Mouse (Mus musculus) CH12.LX (cell line): Measurements from ENCODE around the gene Zfp580. TPM values are rescaled to one million over a fixed set of nuclear protein-coding genes. Genes with fewer than 3 reads are reported as not detected.

Experiments used
- DNase-seq: peaks from one replicate; pipeline ENCODE4 v3.0.0-alpha.2; 2013; ENCODE audit errors: extremely low read depth
- H3K27ac ChIP-seq: 2 replicates; pipeline ENCODE4 v1.5.1; 2012; ENCODE audit warnings: low read depth, mild to moderate bottlenecking, control low read depth, moderate library complexity; ENCODE audit not compliant: insufficient read depth
- H3K27me3 ChIP-seq: replicated peaks from 2 replicates; pipeline ENCODE3; 2012; ENCODE audit warnings: inconsistent platforms
- H3K36me3 ChIP-seq, 2 experiments: replicated peaks in 1 of 2; 2 replicates each; pipeline versions ENCODE3 to v1.6.1; 2012; ENCODE audit warnings: inconsistent platforms in 1 of 2, low read length in 1 of 2, mild to moderate bottlenecking in 1 of 2, mixed read lengths in 1 of 2, moderate library complexity in 1 of 2; ENCODE audit not compliant: control insufficient read depth in 1 of 2, insufficient read depth in 1 of 2
- H3K4me1 ChIP-seq, 2 experiments: 2 replicates each; pipeline ENCODE4 v1.6.1; 2012; ENCODE audit warnings: inconsistent platforms in 1 of 2, moderate library complexity in 1 of 2; ENCODE audit not compliant: insufficient read depth in 2 of 2, control insufficient read depth in 1 of 2
- H3K4me2 ChIP-seq: 2 replicates; pipeline ENCODE4 v1.6.1; 2012; ENCODE audit warnings: low read depth, mild to moderate bottlenecking, control low read depth; ENCODE audit not compliant: poor library complexity, insufficient read depth, severe bottlenecking
- H3K4me3 ChIP-seq, 3 experiments: fragments of 150-350 bp in 1 of 3; sonication (generic) in 1 of 3; replicated peaks in 1 of 3; 2 replicates each; pipeline versions ENCODE3 to v1.5.1; 2011 to 2012; ENCODE audit warnings: low read depth in 2 of 3, low read length in 2 of 3, mild to moderate bottlenecking in 2 of 3, moderate library complexity in 2 of 3, control low read depth in 1 of 3, improper control_type of control experiment in 1 of 3, inconsistent platforms in 1 of 3, mixed read lengths in 1 of 3; ENCODE audit not compliant: poor library complexity in 1 of 3
- H3K79me2 ChIP-seq: replicated peaks from 2 replicates; pipeline ENCODE4 v1.6.1; 2012; ENCODE audit warnings: mild to moderate bottlenecking, moderate library complexity; ENCODE audit not compliant: control insufficient read depth, poor library complexity, insufficient read depth, severe bottlenecking; ENCODE audit errors: extremely low read depth
- H3K9ac ChIP-seq: 2 replicates; pipeline ENCODE4 v1.6.1; 2012; ENCODE audit warnings: low read depth, mild to moderate bottlenecking, control low read depth, moderate library complexity; ENCODE audit not compliant: insufficient read depth
- H3K9me3 ChIP-seq: replicated peaks from 2 replicates; pipeline ENCODE3; 2012; ENCODE audit warnings: low read length, inconsistent platforms, mixed read lengths
- BHLHE40 ChIP-seq: IDR thresholded peaks from 2 replicates; pipeline ENCODE4 v1.6.1; 2011; ENCODE audit warnings: mild to moderate bottlenecking, low read depth, low read length, improper control_type of control experiment
- CHD1 ChIP-seq: IDR thresholded peaks from 2 replicates; pipeline ENCODE4 v1.6.1; 2012; ENCODE audit warnings: low read depth, low read length, improper control_type of control experiment, inconsistent platforms
- CHD2 ChIP-seq: IDR thresholded peaks from 2 replicates; pipeline ENCODE4 v1.6.1; 2011; ENCODE audit warnings: low read length, improper control_type of control experiment
- CTCF ChIP-seq, 2 experiments: IDR thresholded peaks in 1 of 2; conservative IDR thresholded peaks in 1 of 2; 2 replicates each; pipeline ENCODE4 v1.5.1; 2011 to 2012; ENCODE audit warnings: low read depth in 2 of 2, low read length in 2 of 2, improper control_type of control experiment in 1 of 2, inconsistent platforms in 1 of 2, mild to moderate bottlenecking in 1 of 2, moderate library complexity in 1 of 2
- ELF1 ChIP-seq: IDR thresholded peaks from 2 replicates; pipeline ENCODE4 v1.6.1; 2014; ENCODE audit warnings: low read depth, mild to moderate bottlenecking, inconsistent platforms, low read length, improper control_type of control experiment
- EP300 ChIP-seq: IDR thresholded peaks from 2 replicates; pipeline ENCODE4 v1.6.1; 2011; ENCODE audit warnings: low read length, improper control_type of control experiment
- ETS1 ChIP-seq: conservative IDR thresholded peaks from 2 replicates; pipeline ENCODE4 v1.6.1; 2012; ENCODE audit warnings: low read depth, mild to moderate bottlenecking, inconsistent platforms, low read length, improper control_type of control experiment, moderate library complexity
- GABPA ChIP-seq: IDR thresholded peaks from 2 replicates; pipeline ENCODE4 v1.6.1; 2012; ENCODE audit warnings: low read depth, low read length, improper control_type of control experiment, inconsistent platforms; ENCODE audit not compliant: insufficient replicate concordance
- HCFC1 ChIP-seq: IDR thresholded peaks from 2 replicates; pipeline ENCODE4 v1.6.1; 2012; ENCODE audit warnings: low read depth, mild to moderate bottlenecking, inconsistent platforms, low read length, improper control_type of control experiment
- IRF4 ChIP-seq: IDR thresholded peaks from 2 replicates; pipeline ENCODE4 v1.6.1; 2014; ENCODE audit warnings: low read depth, mild to moderate bottlenecking, inconsistent platforms, low read length, improper control_type of control experiment
- JUND ChIP-seq: conservative IDR thresholded peaks from 2 replicates; pipeline ENCODE4 v1.6.1; 2011; ENCODE audit warnings: low read depth, low read length, improper control_type of control experiment
- KAT2A ChIP-seq: IDR thresholded peaks from 2 replicates; pipeline ENCODE4 v1.6.1; 2012; ENCODE audit warnings: low read length, improper control_type of control experiment, inconsistent platforms; ENCODE audit not compliant: insufficient replicate concordance
- MAX ChIP-seq: IDR thresholded peaks from 2 replicates; pipeline ENCODE4 v1.6.1; 2011; ENCODE audit warnings: low read length, improper control_type of control experiment
- MAZ ChIP-seq: IDR thresholded peaks from 2 replicates; pipeline ENCODE4 v1.6.1; 2012; ENCODE audit warnings: low read depth, mild to moderate bottlenecking, inconsistent platforms, low read length, improper control_type of control experiment, moderate library complexity
- MEF2A ChIP-seq: IDR thresholded peaks from 2 replicates; pipeline ENCODE4 v1.6.1; 2014; ENCODE audit warnings: low read depth, mild to moderate bottlenecking, inconsistent platforms, low read length, improper control_type of control experiment, borderline replicate concordance
- MXI1 ChIP-seq: IDR thresholded peaks from 2 replicates; pipeline ENCODE4 v1.6.1; 2011; ENCODE audit warnings: mild to moderate bottlenecking, low read depth, low read length, improper control_type of control experiment
- MYC ChIP-seq: IDR thresholded peaks from 2 replicates; pipeline ENCODE4 v1.6.1; 2011; ENCODE audit warnings: low read depth, mild to moderate bottlenecking, improper control_type of control experiment, low read length
- NELFE ChIP-seq: IDR thresholded peaks from 2 replicates; pipeline ENCODE4 v1.6.1; 2011; ENCODE audit warnings: low read depth, low read length, improper control_type of control experiment
- NRF1 ChIP-seq: IDR thresholded peaks from 2 replicates; pipeline ENCODE4 v1.6.1; 2014; ENCODE audit warnings: low read depth, mild to moderate bottlenecking, inconsistent platforms, low read length, improper control_type of control experiment, moderate library complexity
- PAX5 ChIP-seq: IDR thresholded peaks from 2 replicates; pipeline ENCODE4 v1.6.1; 2012; ENCODE audit warnings: low read length, inconsistent platforms, mixed read lengths
- POLR2A ChIP-seq: IDR thresholded peaks from 2 replicates; pipeline ENCODE4 v1.6.1; 2011; ENCODE audit warnings: low read depth, mild to moderate bottlenecking, improper control_type of control experiment, low read length
- POLR2AphosphoS2 ChIP-seq: IDR thresholded peaks from 2 replicates; pipeline ENCODE4 v1.6.1; 2011; ENCODE audit warnings: low read depth, low read length, improper control_type of control experiment
- RAD21 ChIP-seq: IDR thresholded peaks from 2 replicates; pipeline ENCODE4 v1.6.1; 2011; ENCODE audit warnings: low read depth, mild to moderate bottlenecking, low read length, improper control_type of control experiment, moderate library complexity
- SIN3A ChIP-seq: IDR thresholded peaks from 2 replicates; pipeline ENCODE4 v1.6.1; 2012; ENCODE audit warnings: low read length, improper control_type of control experiment, inconsistent platforms
- SMC3 ChIP-seq: IDR thresholded peaks from 2 replicates; pipeline ENCODE4 v1.6.1; 2011; ENCODE audit warnings: low read depth, low read length, improper control_type of control experiment
- TBP ChIP-seq: conservative IDR thresholded peaks from 2 replicates; pipeline ENCODE4 v1.6.1; 2011; ENCODE audit warnings: low read depth, low read length, improper control_type of control experiment
- TCF12 ChIP-seq: IDR thresholded peaks from 2 replicates; pipeline ENCODE4 v1.6.1; 2014; ENCODE audit warnings: low read depth, mild to moderate bottlenecking, inconsistent platforms, low read length, improper control_type of control experiment
- UBTF ChIP-seq: IDR thresholded peaks from 2 replicates; pipeline ENCODE4 v1.6.1; 2012; ENCODE audit warnings: low read depth, mild to moderate bottlenecking, inconsistent platforms, low read length, improper control_type of control experiment, moderate library complexity
- USF2 ChIP-seq: conservative IDR thresholded peaks from 2 replicates; pipeline ENCODE4 v1.6.1; 2011; ENCODE audit warnings: low read depth, low read length, improper control_type of control experiment
- ZC3H11A ChIP-seq: IDR thresholded peaks from 2 replicates; pipeline ENCODE4 v1.6.1; 2012; ENCODE audit warnings: low read depth, mild to moderate bottlenecking, inconsistent platforms, low read length, improper control_type of control experiment
- ZMIZ1 ChIP-seq: IDR thresholded peaks from 2 replicates; pipeline ENCODE4 v1.6.1; 2012; ENCODE audit warnings: low read depth, mild to moderate bottlenecking, inconsistent platforms, low read length, improper control_type of control experiment
- ZNF384 ChIP-seq: IDR thresholded peaks from 2 replicates; pipeline ENCODE4 v1.6.1; 2012; ENCODE audit warnings: low read depth, low read length, improper control_type of control experiment, inconsistent platforms
- dilution Hi-C: fragments of 300-500 bp; cut with MboI; formaldehyde crosslinking; loops from 2 replicates; pipeline ENCODE4 v1.14.3; 2020; ENCODE audit warnings: low sequenced_read_pairs; ENCODE audit not compliant: extremely low pct_unique_long_range_greater_than_20kb, extremely low pct_ligation_motif_present
- in situ Hi-C: fragments of 300-500 bp; cut with MboI; formaldehyde crosslinking; loops from 3 replicates; pipeline ENCODE4 v1.14.3; 2019; ENCODE audit warnings: low sequenced_read_pairs, low pct_ligation_motif_present, low pct_unique_long_range_greater_than_20kb, mixed read lengths
- polyA plus RNA-seq: library from polyadenylated mRNA; unstranded; fragments of >175 nt; gene quantifications from 2 replicates; pipeline ENCODE4 v1.2.1, GENCODE M21; 2012; ENCODE audit warnings: low read depth; ENCODE audit not compliant: insufficient read length
- total RNA-seq, 2 experiments: library from RNA; depleted of rRNA; stranded (reverse); fragments of 300-350 nt in 1 of 2; fragments of >200 nt in 1 of 2; gene quantifications; 2 replicates each; pipeline ENCODE4 v1.2.3; 2012 to 2014

The Zfp580 gene
- total and polyA plus RNA-seq, 3 experiments: 1.2 to 15.6 (median 2.6) TPM

- TF ChIP-seq TBP: peak; percentile 68; the same call in 1 of the 2 replicates
- peak; percentile 69 for TF ChIP-seq TCF12
- peak; percentile 55; the same call in 1 of the 2 replicates for TF ChIP-seq MAX
- peak; percentile 78 for TF ChIP-seq ZMIZ1
- peak; percentile 69; the same call in 1 of the 2 replicates for TF ChIP-seq IRF4
- peak; percentile 81 for TF ChIP-seq POLR2A
- 0 out of 2 replicates have a peak, but pooled peaks have one; percentile 65 for TF ChIP-seq POLR2AphosphoS2
- TF ChIP-seq CTCF (conservative IDR thresholded peaks at IDR 0.05 in 1 of 2, IDR thresholded peaks at IDR 0.05 in 1 of 2; ENCODE audit: low read depth in 2 of 2, low read length in 2 of 2): no peak
- TF ChIP-seq RAD21: no peak
- TF ChIP-seq PAX5: no peak
- TF ChIP-seq GABPA: no peak
- peak; percentile 57 for TF ChIP-seq MEF2A
- TF ChIP-seq ELF1: peak; percentile 97
- TF ChIP-seq UBTF: no peak
- peak; percentile 79; the same call in 1 of the 2 replicates for TF ChIP-seq MXI1
- peak; percentile 75; the same call in 1 of the 2 replicates for TF ChIP-seq KAT2A
- TF ChIP-seq ETS1: peak; percentile 39; the same call in 1 of the 2 replicates
- peak; percentile 66; the same call in 1 of the 2 replicates for TF ChIP-seq CHD2
- TF ChIP-seq MAZ: peak; percentile 94
- TF ChIP-seq NRF1: peak; percentile 94
- TF ChIP-seq CHD1: no peak
- TF ChIP-seq BHLHE40: peak; percentile 59
- no peak for TF ChIP-seq JUND
- TF ChIP-seq ZC3H11A: no peak
- no peak for TF ChIP-seq EP300
- TF ChIP-seq SIN3A: peak; percentile 77
- TF ChIP-seq NELFE: peak; percentile 72
- peak; percentile 64; the same call in 1 of the 2 replicates for TF ChIP-seq MYC
- TF ChIP-seq HCFC1: peak; percentile 86
- no peak for TF ChIP-seq USF2
- TF ChIP-seq SMC3: no peak
- peak; percentile 64 for TF ChIP-seq ZNF384
These were observed 31.2 kb upstream of the Zfp580 start, which contains the start of the genes Zfp865 and Ccdc106 for GRCm38 (mm10) chr7:5020000-5020681. Gene Zfp865, plus strand, starts transcription at chr7:5020376. Gene Ccdc106, plus strand, starts transcription at chr7:5020553.

More at GRCm38 (mm10) chr7:5020000-5020681, 31.2 kb upstream of the Zfp580 start, which contains the start of the genes Zfp865 and Ccdc106:
- Histone ChIP-seq H3K4me2 (peak within 1 kb of the TSS; percentile 83), H3K36me3 (peaks cover 31 to 51% of the 10 kb centered on the region in 2 experiments), H3K27ac (peak within 1 kb of the TSS; percentile 54), H3K4me1 (peaks cover 0 to 35% of the 10 kb centered on the region in 2 experiments; a peak in 2 of 4 replicates), H3K27me3 (no peaks in the 10 kb centered on the region), H3K9me3 (peaks cover 6% of the 10 kb centered on the region), H3K9ac (peak within 1 kb of the TSS; percentile 98), H3K79me2 (peaks cover 28% of the 10 kb centered on the region), H3K4me3 (peak within 1 kb of the TSS; percentile 81 to 82 (median 81))
- peak; percentile 99 for DNase-seq
- in situ Hi-C loops: no loop called here
- dilution Hi-C loops: no loop called here
